Mouse (Mus musculus): ENCODE results near the gene Mast4. TPM values are rescaled to one million over a fixed set of nuclear protein-coding genes. Genes with fewer than 3 reads are reported as not detected.

The Mast4 gene
- total and polyA plus RNA-seq, 3 experiments: 8.5 to 33.1 (median 23.6) TPM

GRCm38 (mm10) chr13:102886788-102887187 lies 447.5 kb downstream of the Mast4 start:
- Histone ChIP-seq H3K27me3 (ENCODE audit: control insufficient read depth, insufficient read depth, low read length) (no peaks in the 10 kb centered on the region), H3K27ac (no peak overlapping the region), H3K4me3 (no peak overlapping the region), H3K79me2 (replicated peaks; ENCODE audit: control insufficient read depth, insufficient read depth, low read length) (peaks cover 1% of the 10 kb centered on the region; the same call in 1 of the 2 replicates), H3K36me3 (ENCODE audit: control insufficient read depth, insufficient read depth, low read length) (peaks cover 6% of the 10 kb centered on the region), H3K9ac (ENCODE audit: low read depth, low read length) (no peak overlapping the region), H3K4me1 (ENCODE audit: control insufficient read depth, insufficient read depth, low read length) (peaks cover 1% of the 10 kb centered on the region; the same call in 1 of the 2 replicates)
- intact Hi-C loops (cut with DNase I): no loop called here
- no peak for TF ChIP-seq POLR2A (IDR thresholded peaks at IDR 0.05; ENCODE audit: insufficient read depth, low read depth, low read length)
- DNase-seq: no peak
- WGBS: 76% methylated on average over 8 of the region's 8 CpGs

- H3K36me3 ChIP-seq (ENCODE audit: control insufficient read depth, insufficient read depth, low read length): peaks cover 10% of the 10 kb centered on the region
- H3K9ac ChIP-seq (ENCODE audit: low read depth, low read length): no peak overlapping the region
- no peaks in the 10 kb centered on the region for H3K27me3 ChIP-seq (ENCODE audit: control insufficient read depth, insufficient read depth, low read length)
- intact Hi-C loops (cut with DNase I): no loop called here
- WGBS: 71% methylated on average over 4 of the region's 4 CpGs
- peaks cover 1% of the 10 kb centered on the region; the same call in 1 of the 2 replicates for H3K4me1 ChIP-seq (ENCODE audit: control insufficient read depth, insufficient read depth, low read length)
- peaks cover 1% of the 10 kb centered on the region; the same call in 1 of the 2 replicates for H3K79me2 ChIP-seq (replicated peaks; ENCODE audit: control insufficient read depth, insufficient read depth, low read length)
- TF ChIP-seq CTCF (IDR thresholded peaks at IDR 0.05) (no peak), POLR2A (IDR thresholded peaks at IDR 0.05; ENCODE audit: insufficient read depth, low read depth, low read length) (no peak), EP300 (IDR thresholded peaks at IDR 0.05; ENCODE audit: insufficient read depth, low read depth, low read length) (no peak)
- no peak overlapping the region for H3K27ac ChIP-seq
- no peak for DNase-seq
- H3K4me3 ChIP-seq: no peak overlapping the region
These were observed 448.1 kb downstream of the Mast4 start for GRCm38 (mm10) chr13:102886147-102886546.

DNA sequence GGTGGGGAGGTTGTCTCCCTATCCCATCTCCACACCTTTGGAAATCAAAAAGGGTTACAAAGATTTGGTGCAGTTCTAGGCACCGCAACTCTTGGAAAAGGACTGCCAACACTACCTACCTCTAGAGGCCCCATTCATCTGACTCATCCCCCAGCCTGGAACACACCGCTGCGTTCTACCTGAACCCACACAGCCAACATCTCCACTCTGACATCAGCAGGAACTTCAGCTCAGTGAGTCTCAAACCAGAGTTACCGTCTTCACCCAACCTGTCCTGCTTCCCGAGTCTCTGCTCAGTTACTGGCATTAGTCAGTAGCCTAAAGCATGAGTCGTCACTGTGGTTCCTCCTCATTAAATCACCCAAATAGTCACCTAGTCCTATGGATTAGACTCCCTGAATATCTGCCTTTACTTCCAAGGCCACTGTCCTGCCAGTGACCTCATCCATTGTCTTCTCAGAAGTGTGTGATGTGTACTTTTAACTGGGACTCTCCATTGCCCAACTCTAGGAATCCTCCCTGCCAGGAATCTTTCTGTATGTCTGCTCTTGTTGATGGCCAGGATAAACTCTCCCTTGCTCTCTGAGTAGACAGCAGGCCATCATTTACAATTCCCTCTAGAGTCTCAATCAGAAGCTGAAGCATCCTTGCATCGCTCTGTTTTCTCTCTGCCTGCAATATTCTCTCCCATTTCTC lies 453.8 kb downstream of the Mast4 start:
- 84% methylated on average over 7 of the region's 7 CpGs for WGBS
- TF ChIP-seq POLR2A (IDR thresholded peaks at IDR 0.05; ENCODE audit: insufficient read depth, low read depth, low read length) (no peak), EP300 (IDR thresholded peaks at IDR 0.05; ENCODE audit: insufficient read depth, low read depth, low read length) (no peak), CTCF (IDR thresholded peaks at IDR 0.05) (no peak)
- Histone ChIP-seq H3K79me2 (replicated peaks; ENCODE audit: control insufficient read depth, insufficient read depth, low read length) (peaks cover 4% of the 10 kb centered on the region), H3K27me3 (ENCODE audit: control insufficient read depth, insufficient read depth, low read length) (no peaks in the 10 kb centered on the region), H3K4me3 (no peak overlapping the region), H3K4me1 (ENCODE audit: control insufficient read depth, insufficient read depth, low read length) (peaks cover 27% of the 10 kb centered on the region), H3K9ac (ENCODE audit: low read depth, low read length) (no peak overlapping the region), H3K36me3 (ENCODE audit: control insufficient read depth, insufficient read depth, low read length) (peaks cover 21% of the 10 kb centered on the region), H3K27ac (no peak overlapping the region)
- DNase-seq: no peak
- intact Hi-C loops (cut with DNase I): no loop called here

GRCm38 (mm10) chr13:102878631-102879030 lies 455.7 kb downstream of the Mast4 start:
- Histone ChIP-seq H3K9ac (ENCODE audit: low read depth, low read length) (no peak overlapping the region), H3K79me2 (replicated peaks; ENCODE audit: control insufficient read depth, insufficient read depth, low read length) (peaks cover 4% of the 10 kb centered on the region), H3K27me3 (ENCODE audit: control insufficient read depth, insufficient read depth, low read length) (no peaks in the 10 kb centered on the region), H3K27ac (peak overlapping the region; percentile 36), H3K4me3 (no peak overlapping the region), H3K4me1 (ENCODE audit: control insufficient read depth, insufficient read depth, low read length) (peaks cover 32% of the 10 kb centered on the region), H3K36me3 (ENCODE audit: control insufficient read depth, insufficient read depth, low read length) (peaks cover 31% of the 10 kb centered on the region)
- no peak for DNase-seq
- intact Hi-C loops (cut with DNase I): no loop called here
- WGBS: 40% methylated on average over 6 of the region's 6 CpGs
- no peak for TF ChIP-seq POLR2A (IDR thresholded peaks at IDR 0.05; ENCODE audit: insufficient read depth, low read depth, low read length)
- no peak for TF ChIP-seq CTCF (IDR thresholded peaks at IDR 0.05)
- no peak for TF ChIP-seq EP300 (IDR thresholded peaks at IDR 0.05; ENCODE audit: insufficient read depth, low read depth, low read length)

- DNase-seq: no peak
- no peak overlapping the region for H3K4me3 ChIP-seq
- WGBS: 67% methylated on average over 12 of the region's 12 CpGs
- H3K4me1 ChIP-seq (ENCODE audit: control insufficient read depth, insufficient read depth, low read length): peaks cover 34% of the 10 kb centered on the region
- H3K79me2 ChIP-seq (replicated peaks; ENCODE audit: control insufficient read depth, insufficient read depth, low read length): peaks cover 6% of the 10 kb centered on the region
- intact Hi-C loops (cut with DNase I): no loop called here
- H3K27me3 ChIP-seq (ENCODE audit: control insufficient read depth, insufficient read depth, low read length): no peaks in the 10 kb centered on the region
- TF ChIP-seq EP300 (IDR thresholded peaks at IDR 0.05; ENCODE audit: insufficient read depth, low read depth, low read length) (no peak), POLR2A (IDR thresholded peaks at IDR 0.05; ENCODE audit: insufficient read depth, low read depth, low read length) (no peak), CTCF (IDR thresholded peaks at IDR 0.05) (no peak)
- no peak overlapping the region for H3K9ac ChIP-seq (ENCODE audit: low read depth, low read length)
- H3K27ac ChIP-seq: peak overlapping the region; percentile 10
- H3K36me3 ChIP-seq (ENCODE audit: control insufficient read depth, insufficient read depth, low read length): peaks cover 33% of the 10 kb centered on the region
These were observed 456.5 kb downstream of the Mast4 start for GRCm38 (mm10) chr13:102877766-102878325.

DNA sequence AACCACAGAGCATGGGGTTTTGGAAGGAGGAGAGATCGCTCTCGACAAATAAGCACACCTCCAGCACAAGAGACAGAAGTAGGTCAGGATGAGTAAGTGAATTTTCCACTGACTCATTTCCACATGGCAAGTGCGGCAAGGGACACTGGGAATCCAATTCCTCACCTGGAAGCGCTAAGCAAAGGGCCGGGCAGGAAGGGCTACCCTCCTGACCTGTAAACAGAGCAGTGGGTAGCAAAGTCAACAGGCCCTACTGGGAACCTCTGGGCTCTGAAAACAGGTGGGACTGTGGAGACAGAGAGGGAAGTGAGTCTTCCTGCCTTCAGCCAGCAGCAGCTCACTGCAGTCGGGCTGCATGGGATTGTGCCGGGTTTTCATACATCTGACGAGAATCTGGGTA lies 457.1 kb downstream of the Mast4 start:
- no peak for DNase-seq
- H3K79me2 ChIP-seq (replicated peaks; ENCODE audit: control insufficient read depth, insufficient read depth, low read length): peaks cover 7% of the 10 kb centered on the region
- peaks cover 33% of the 10 kb centered on the region for H3K36me3 ChIP-seq (ENCODE audit: control insufficient read depth, insufficient read depth, low read length)
- peaks cover 37% of the 10 kb centered on the region for H3K4me1 ChIP-seq (ENCODE audit: control insufficient read depth, insufficient read depth, low read length)
- H3K27me3 ChIP-seq (ENCODE audit: control insufficient read depth, insufficient read depth, low read length): no peaks in the 10 kb centered on the region
- no peak overlapping the region for H3K9ac ChIP-seq (ENCODE audit: low read depth, low read length)
- TF ChIP-seq POLR2A (IDR thresholded peaks at IDR 0.05; ENCODE audit: insufficient read depth, low read depth, low read length): no peak
- no peak for TF ChIP-seq EP300 (IDR thresholded peaks at IDR 0.05; ENCODE audit: insufficient read depth, low read depth, low read length)
- TF ChIP-seq CTCF (IDR thresholded peaks at IDR 0.05): no peak
- no peak overlapping the region for H3K4me3 ChIP-seq
- WGBS: 42% methylated on average over 8 of the region's 8 CpGs
- intact Hi-C loops (cut with DNase I): no loop called here
- peak overlapping the region; percentile 27 for H3K27ac ChIP-seq

Measured in heart, adult 2 months (tissue).